Mouse (Mus musculus): ENCODE results near the gene Tpst2.

Gene Tpst2

DNA sequence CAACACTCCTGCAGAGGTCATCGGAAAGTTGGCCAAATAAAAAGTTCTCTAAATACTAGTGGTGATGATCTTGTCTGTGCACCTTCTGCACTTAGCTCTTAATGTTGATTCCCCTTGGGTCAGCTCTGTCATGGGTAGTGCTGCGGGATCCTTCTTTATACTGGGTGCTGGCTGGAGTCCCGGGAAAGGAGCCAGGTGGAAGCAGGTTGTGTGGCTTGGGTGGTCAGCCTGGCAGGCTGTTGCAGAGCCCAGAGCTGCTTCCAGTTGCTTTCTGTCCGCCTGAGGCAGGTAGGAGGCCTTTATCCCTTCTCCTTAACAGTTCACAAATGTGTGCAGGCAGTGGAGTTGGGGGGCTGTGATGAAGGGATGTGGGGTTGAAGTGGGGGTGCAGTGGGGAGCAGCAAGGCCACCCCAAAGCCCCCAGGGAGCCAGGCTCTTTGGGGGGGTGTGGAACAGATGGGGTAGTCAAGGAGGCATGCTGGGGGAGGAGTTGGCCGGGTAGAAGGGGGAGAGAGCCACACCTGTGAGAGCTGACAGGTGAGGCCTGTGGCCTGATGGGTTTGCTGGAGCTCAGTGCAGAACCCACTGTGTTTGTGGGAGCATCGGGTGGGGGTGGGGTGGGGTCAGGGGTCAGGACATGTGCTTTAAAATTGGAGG is 5.8 kb downstream of the Tpst2 start:
- DNase-seq (ENCODE audit: low read depth, low spot score) = no peak

DNA sequence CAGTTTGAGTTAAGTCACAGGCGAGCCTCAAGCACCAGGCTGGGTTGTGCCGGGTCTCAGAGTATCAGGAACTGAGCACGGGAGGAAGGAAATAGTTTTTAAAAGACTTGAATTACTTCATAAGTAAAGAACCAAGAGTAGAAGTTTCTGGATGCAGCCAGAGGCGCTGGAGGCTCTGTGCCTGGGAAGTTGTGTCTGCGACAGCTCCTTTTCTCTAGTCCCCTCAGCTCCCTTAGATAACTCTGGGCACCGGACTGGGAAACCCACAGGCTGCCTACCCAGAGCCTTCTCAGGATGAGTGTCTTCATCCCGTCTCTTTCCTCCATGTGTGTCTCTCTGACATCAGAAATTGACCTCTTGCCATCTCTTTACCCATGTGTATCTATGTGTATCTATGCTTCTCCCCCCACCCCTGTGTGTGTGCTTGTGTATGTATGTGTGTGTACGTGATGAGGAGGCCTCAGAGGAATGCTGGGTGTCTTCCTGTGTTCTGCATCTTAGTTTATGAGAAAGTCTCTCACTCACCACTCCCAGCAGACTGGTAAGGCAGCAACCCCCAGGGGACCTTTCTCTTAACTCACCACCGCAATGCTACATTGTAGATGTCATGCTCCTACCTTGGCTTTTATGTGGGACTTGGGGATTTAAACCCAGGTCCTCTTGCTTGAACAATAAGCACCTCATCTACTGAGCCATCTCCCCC is 6.4 kb downstream of the Tpst2 start:
- DNase-seq (ENCODE audit: low read depth, low spot score) = no peak

DNA sequence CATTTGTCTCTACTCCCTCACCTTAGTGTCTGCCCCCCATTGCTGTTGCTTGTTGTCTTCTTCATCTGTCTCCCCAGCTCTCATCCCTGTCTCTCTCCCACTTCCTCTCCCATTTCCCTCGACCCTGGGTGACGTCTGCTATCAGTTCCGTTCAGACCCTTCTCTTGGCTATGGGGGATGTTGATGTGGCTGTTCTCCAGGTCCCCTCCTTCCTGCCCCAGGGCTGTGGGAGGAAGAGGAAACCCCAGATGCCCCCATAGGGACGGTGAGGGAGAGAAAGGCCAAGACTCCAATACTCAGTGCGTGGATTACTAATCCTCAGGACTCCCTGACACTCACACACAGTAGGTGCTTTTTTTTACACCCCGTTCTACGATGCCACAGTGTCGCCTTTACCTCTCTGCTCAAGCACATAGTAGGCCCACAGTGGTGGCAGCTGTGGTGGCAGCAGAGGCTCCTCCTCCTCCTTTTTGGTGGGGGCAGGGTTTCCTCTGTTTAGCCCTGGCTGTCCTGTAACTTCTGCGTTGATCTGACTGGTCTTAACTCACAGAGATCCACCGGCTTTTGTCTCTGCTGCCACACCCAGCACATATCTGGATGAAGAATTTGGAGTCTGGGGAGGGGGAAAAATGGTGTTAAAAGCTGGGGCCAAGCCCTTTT is 7.2 kb downstream of the Tpst2 start:
- no peak for DNase-seq (ENCODE audit: low read depth, low spot score)

DNA sequence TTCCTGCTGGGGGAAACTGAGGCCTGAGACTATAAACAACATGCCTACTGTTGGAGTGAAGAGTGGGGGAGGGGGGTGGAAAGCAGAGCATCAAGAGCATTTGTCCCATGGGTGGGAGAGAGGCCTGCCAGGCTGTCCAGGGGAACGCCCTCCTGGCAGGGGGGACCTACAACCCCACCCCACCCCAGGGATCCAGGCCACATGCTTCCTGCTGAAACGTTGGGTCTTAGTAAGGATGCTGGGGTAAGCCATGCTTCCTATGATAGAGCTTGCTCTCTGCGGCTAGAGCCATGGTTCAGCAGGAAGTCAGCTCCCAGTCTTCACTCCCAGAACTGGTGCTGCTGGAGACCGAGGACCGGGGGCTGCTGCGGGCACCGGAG is 7.7 kb downstream of the Tpst2 start:
- no peak for DNase-seq (ENCODE audit: low read depth, low spot score)

DNA sequence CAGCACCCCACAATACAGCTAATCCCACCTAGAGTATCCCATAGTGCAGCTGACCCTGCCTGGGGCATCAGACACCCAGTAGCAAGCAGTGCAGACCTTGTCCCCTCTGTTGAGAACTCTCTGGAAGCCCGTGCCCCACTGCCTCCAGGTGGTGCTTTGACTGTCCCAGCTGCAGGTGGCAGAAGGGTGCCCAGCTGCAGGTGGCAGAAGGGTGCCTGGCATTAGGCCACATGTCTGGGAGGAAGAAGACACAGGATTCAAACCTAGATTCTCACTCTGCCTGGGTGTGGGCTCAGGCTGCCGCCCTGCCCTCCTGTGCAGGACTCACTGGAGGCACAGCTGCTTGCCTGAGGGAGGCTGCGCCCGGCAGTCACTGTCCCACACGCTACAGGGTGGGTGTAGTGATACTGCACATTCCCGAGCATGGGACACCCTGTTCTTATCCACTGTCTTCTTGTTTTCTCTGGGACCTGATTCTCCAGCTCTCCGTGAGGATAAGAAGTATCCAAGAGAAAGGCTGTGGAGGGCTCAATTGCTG is 9.1 kb downstream of the Tpst2 start:
- DNase-seq (ENCODE audit: low read depth, low spot score) = no peak

DNA sequence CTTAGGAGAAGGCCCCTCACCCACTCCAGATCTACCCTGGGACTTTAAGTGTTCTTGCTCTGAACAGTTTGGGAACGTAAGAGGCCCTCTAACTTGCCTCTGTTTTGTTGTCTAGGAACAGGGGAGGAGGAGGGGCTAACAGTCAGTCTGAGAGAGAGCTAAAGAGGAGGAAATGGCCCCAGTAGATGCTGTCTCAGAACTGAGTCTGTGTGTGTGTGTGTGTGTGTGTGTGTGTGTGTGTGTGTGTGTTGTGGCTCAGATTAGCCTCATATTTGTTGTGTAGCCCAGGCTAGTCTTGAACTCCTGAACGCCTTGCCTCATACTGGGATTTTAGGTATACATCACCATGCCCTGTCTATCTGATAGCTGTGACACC is 10.1 kb downstream of the Tpst2 start:
- no peak for DNase-seq (ENCODE audit: low read depth, low spot score)

DNA sequence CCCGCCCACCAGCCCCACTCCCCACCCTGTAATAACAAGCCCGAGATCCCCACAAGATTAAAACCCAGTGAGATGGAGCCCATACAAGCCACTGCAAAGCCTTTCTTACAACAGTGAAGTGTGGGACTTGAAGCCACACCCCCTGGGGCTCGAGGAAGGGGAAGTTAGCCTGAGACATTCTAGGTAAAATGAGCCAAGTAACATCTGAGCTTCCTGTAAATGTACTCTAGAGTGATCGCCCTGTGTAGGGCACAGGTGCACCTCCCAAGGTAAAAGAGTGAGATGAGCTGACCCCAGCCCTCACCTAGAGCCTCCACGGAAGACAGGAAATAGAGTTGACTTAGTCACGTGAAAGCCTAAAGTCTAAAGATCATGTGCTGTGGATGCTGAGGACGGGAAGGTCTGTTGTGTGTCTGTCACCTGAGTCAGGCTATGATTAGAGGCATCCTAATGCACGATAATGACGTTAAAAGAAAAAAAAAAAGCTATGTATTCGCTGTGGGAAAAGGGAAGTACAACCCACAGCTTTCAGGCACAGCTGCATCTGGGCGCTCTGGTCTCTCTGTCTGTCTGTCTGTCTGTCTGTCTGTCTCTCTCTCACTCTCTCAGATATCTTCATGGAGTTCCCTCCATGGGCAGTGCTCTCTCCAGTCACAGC is 10.6 kb downstream of the Tpst2 start:
- DNase-seq (ENCODE audit: low read depth, low spot score) = no peak

DNA sequence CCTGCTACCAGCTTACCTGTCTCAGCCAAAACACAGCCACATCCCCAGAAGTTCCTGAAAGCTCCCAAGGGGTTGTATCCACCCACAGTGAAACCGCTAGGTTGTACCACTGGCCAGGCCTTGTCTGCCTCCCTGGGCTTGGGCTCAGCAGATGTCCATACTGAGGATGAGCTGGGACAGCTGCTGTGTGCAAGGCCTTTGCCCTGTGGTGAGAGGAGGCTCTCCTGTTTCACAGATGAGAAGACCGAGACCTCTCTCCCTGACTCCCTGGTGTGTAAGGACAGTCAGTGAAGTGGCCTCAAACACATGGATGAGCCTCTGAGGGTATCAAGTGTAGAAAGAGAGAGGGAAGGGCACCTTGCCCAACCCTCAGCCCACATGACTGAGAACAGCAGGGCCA is 11.2 kb downstream of the Tpst2 start:
- no peak for DNase-seq (ENCODE audit: low read depth, low spot score)

DNA sequence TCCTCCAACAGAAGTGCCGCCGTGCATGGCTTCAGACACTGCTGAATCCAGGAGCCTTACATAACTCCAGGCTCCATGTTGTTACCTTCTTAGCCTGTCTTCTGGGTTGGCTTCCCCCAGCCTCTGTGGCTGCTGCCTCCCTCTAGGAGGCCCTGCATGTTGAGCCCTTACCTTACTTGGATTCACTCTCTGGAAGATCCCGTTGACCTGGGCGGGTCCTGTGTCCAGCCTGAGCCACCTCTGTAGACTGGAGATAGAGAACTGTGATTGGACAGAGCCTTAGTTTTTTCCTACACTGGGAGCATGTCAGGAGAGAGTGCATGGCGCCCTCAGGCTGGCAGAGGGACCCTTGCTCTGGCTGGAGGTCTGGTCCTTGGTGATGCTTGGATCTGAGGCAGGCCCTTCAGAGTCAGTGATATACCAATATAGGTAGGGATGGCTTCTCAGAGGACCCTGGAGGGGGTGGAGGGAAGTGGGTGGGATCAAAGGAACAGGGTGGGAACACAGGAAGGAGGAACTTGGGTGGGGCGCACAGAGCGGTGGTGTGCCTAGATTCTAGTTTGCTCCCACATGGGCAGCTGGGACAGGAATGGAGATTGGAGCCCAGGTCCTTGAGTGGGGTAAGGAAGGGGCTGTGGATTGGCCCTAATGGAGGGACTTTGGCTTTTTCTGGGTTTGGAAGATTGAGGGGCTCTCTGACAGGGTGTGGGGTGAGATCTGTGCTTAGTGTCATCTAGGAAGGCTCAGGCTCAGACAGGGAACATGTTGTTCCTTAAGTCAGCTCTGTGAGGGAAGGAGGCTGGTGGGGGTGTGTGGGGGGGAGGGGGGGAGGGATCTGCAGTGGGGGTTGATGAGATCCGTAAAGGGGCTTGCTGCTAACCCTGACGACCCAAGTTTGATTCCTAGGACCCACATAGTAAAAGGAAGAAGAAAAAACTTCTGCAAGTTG is 12.0 kb downstream of the Tpst2 start:
- DNase-seq (ENCODE audit: low read depth, low spot score) = no peak

DNA sequence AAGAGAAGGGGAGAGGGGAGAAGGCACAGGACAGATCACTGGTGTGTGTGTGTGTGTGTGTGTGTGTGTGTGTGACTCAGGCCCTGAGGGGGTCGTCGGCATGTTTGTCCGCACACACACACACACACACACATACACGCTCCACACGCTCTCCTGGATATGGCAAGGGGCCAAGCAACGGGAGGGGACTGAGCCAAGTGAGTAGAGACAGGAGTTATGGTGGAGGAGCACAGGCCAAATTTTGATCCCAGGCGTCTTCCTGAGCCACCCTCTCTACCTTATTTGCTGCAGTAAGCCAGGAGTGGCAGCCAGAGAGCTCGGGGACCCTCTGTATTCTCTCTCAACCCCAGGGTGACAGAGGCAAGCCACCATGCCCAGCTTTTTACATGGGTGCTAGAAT is 12.7 kb downstream of the Tpst2 start:
- DNase-seq (ENCODE audit: low read depth, low spot score) = no peak

DNA sequence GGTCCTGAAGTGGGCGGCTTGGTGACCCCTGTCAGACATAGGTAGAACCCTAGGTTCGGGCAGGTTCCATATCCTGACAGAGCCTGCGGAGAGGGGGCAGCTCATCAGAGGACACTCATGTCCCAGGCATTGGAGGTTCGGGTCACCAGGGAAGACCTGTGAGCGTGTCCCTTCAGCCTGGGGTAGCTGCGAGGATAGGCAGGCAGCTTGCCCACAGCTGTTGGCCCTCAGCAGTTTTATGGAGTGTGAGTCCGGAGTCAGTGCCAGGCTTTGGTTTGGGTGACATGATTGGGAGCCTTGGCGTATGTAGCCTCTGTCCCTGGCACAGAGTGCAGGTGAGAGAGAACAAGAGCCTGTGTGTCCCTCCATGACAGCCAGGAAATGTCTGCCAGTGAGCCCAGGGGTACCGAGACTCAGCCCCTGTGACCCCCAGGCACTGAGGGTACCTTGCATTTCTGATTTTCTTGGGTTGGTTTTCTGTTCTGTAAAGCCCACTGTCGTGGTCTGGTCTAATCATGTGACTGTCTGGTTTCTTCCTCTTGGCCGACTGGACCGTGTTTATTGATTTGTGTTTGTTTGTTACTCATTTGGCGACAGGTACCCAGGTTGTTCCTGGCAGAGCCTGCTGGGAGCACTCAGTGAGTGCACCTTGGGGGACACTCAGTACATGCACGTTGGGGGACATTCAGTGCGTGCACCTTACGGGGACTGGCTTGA is 13.5 kb downstream of the Tpst2 start:
- DNase-seq (ENCODE audit: low read depth, low spot score) = no peak

DNA sequence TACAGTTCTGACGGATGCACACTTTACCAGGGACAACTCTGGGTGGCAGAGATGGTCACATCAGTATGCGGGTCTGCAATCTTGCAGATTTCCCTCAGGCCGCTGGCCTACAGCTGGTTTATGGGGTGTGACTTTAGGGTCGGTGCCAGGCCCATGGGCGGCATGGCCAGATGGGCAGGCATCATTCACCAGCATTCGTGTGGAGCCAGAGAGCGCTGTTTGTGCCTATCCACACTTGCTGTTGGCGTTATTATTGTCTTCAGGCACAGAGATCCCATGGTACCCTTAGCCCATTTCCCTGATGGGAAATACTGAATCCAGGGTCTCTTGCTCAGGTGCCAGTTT is 14.0 kb downstream of the Tpst2 start:
- no peak for DNase-seq (ENCODE audit: low read depth, low spot score)

DNA sequence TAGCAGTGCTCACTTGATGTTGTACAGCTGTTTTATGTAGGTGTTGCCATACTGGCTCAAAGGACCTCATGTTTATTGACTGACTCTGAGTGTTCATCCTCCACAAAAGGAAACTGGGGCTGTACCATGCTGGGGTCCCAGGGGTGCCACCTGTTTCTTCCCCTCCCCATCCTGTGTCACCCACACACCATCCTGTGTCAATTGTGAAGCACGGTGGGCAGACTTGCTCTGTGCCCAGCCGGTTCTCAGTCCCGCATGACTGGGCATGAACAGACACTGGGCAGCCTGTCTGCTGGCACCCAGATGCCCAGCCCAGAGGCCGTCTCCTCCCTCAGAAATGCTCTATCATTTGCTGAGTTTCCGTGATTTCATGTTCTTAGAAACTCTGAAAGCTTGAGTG is 15.4 kb downstream of the Tpst2 start:
- DNase-seq (ENCODE audit: low read depth, low spot score) = no peak

DNA sequence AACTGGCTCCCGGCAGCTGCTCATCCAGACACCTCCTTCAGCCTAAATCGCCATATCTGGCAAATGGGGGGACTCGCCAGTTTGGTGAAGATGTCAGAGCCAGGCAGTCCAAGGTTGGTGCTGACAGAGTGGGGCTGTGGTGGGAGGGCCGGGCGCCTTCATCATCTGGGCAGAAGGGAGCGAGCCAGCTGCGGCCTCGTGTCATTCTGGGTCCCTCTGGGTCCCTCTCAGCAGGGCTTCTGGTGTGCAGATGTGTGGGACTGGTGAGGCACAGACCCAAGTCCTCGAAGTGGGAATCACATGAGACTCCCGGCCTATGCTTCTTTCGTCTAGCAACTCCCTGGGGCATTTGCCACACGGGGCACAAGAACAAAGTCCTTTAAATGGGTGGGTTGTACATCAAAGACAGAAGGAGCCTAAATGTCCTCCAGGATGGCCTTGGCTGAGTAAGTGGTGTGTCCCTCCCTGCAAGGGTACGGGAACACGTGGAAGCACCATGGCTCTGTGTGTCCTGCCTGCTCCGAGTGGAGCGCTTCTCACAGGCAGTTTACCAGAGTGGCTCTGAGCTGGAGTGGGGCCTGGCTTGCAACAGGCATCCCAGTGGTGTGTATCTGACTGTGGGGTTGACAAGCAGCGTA is 16.0 kb downstream of the Tpst2 start:
- no peak for DNase-seq (ENCODE audit: low read depth, low spot score)

DNA sequence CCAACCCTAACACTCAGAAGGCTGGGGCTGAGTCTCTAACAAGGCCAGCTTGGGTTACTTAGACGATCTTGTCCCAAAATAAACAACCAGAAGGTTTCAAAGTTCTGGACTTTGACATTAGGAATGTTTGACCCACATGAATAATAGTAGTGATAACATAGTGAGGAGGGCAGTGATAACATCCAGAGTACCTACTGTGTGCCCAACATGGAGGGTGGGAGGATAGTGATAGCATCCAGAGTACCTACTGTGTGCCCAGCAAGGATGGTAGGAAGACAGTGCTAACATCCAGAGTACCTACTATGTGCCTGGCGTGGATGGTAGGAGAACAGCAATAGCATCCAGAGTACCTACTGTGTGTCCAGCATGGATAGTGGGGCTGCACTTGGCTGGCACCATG is 17.3 kb downstream of the Tpst2 start:
- DNase-seq (ENCODE audit: low read depth, low spot score) = no peak

DNA sequence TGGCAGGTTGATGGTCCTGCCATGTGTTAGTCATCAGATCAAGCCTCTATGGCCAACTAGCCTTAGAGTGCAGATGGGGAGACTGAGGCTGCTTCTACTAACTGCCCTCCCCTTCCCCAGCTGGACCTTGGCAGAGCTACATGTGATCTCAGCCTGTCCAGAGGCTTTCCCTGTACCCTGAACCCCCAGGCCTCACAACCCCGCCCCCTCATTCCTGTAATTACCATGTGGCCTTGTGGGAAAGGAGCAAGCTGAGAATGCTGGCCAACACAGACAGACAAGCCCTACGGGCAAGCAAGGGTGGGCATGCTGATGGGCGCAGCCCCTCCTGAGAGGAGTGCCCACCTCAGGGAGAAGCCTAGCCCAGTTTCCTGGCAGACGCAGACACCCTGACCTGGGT is 18.2 kb downstream of the Tpst2 start:
- DNase-seq (ENCODE audit: low read depth, low spot score) = no peak

DNA sequence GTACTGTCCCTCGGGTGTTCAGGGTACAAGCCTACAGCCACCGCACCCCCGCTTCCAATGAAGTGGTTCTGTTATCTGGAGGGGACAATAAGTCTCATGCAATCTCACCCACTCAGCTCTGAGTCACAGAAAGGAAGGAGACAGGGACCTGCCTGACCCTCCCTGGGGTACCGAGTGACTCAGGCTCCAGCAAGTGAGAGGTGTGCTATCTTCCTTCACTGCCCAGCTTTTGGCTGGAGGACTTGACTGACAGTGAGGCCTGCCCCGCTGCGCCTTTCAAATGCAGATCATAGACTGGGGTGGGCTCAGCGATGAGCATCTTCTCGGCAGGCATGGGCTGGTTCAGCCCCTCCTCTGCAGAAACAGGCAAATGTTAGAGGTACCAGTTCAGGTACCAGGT is 18.7 kb downstream of the Tpst2 start:
- DNase-seq (ENCODE audit: low read depth, low spot score) = no peak

DNA sequence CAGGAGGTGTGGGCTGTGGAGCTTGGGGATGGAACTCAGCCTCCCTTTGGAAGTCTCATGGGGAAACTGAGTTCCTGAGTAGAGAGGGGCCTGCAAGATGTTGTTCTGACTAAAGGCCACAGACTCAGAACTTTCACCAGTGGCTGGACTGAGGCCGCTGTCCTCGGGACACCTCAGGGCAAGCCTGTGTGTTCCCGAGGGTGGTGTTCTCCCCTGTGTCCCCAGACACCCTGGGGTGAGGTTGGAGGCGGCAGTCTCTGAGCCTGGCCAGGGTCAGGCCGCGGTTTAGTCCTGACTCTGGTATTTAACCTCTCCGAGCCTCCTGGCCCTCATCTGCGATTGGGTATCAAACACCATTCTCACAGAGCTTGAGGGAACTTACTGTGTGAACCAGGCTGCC is 19.1 kb downstream of the Tpst2 start:
- no peak for DNase-seq (ENCODE audit: low read depth, low spot score)

DNA sequence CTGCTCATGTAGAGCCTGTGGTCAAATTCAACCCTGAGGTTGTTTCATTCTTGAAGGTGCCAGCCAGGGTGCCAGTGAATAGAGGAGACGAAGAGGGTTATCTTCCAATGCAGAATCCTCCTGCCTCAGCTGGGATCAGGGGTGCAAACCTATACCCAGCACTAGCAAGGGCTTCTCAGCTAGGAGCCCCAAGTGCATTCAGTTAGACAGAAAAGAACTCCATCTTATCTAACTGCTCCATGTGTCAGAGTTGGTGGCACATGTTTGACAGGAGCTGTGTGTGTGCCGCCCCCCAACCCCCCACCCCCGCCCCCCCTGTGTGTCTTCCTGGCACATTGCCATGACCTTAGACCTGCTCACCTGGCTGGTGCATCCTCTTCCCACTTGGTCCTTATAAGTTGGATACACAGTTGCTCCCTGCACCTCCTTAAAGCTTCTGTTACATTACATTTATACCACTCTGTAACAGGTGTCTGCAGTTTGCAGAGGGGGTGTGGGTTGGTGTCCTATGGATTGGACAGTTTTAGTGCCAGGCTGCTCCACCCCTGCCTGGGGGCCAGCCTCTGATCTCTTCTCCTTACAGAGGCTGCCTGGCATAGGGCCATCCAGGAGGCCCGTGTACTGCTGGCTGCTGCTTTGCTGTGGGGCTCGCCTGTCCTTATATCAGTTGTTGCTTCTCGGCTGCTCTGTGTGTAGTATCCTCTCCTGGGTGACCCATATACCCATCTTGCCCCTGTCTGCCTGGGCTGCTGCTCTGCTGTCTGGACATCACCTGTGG is 20.1 kb downstream of the Tpst2 start:
- no peak for DNase-seq (ENCODE audit: low read depth, low spot score)

DNA sequence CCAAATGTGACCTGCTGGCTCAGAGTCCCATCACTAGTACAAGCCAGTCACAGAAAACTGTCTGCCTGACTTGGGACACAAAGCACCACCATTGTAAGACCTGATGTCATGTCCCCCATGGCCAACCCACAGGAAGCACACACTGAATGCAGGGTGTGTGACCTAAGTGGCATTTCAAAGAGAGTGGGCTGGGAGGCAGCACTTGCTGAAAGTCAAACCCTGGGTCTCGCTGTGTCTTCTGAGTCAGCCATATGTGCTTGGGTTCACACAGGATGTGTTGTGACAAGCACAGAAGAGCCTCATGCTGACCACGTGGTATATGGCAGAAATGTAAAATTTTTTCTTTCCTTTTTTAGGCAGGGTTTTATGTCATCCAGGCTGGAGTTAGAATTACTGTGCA is 20.8 kb downstream of the Tpst2 start:
- DNase-seq (ENCODE audit: low read depth, low spot score) = no peak
